Mouse (Mus musculus) midbrain, embryonic 13.5 days (tissue): Measurements from ENCODE around the gene Gm21976. TPM values are rescaled to one million over a fixed set of nuclear protein-coding genes. Genes with fewer than 3 reads are reported as not detected.

Experiments used
- ATAC-seq: fragments of 200-750 bp; cut with Nextera tagmentation; 2 replicates; pipeline ENCODE4 v1.8.0; 2017; ENCODE audit warnings: mild to moderate bottlenecking, moderate TSS enrichment, moderate library complexity
- H3K27ac ChIP-seq: fragments of 300-500 bp; sonication (generic); 2 replicates; pipeline ENCODE4 v1.5.1; 2015; ENCODE audit warnings: inconsistent platforms, mild to moderate bottlenecking, moderate library complexity
- H3K27me3 ChIP-seq: fragments of 300-500 bp; sonication (generic); 2 replicates; pipeline ENCODE4 v1.6.1; 2015; ENCODE audit warnings: mild to moderate bottlenecking, inconsistent platforms
- H3K36me3 ChIP-seq: fragments of 300-500 bp; sonication (generic); 2 replicates; pipeline ENCODE4 v1.6.1; 2015; ENCODE audit warnings: mild to moderate bottlenecking, inconsistent platforms
- H3K4me1 ChIP-seq: fragments of 300-500 bp; sonication (generic); replicated peaks from 2 replicates; pipeline ENCODE4 v1.6.1; 2015; ENCODE audit warnings: inconsistent platforms
- H3K4me2 ChIP-seq: fragments of 300-500 bp; sonication (generic); replicated peaks from 2 replicates; pipeline ENCODE4 v1.6.1; 2015; ENCODE audit warnings: moderate library complexity, mild to moderate bottlenecking, inconsistent platforms
- H3K4me3 ChIP-seq: fragments of 300-500 bp; sonication (generic); replicated peaks from 2 replicates; pipeline ENCODE4 v1.5.1; 2015; ENCODE audit warnings: mild to moderate bottlenecking, inconsistent platforms
- H3K9ac ChIP-seq: fragments of 300-500 bp; sonication (generic); replicated peaks from 2 replicates; pipeline ENCODE4 v1.6.1; 2015; ENCODE audit warnings: mild to moderate bottlenecking, inconsistent platforms
- H3K9me3 ChIP-seq: fragments of 300-500 bp; sonication (generic); 2 replicates; pipeline ENCODE4 v1.6.1; 2016; ENCODE audit warnings: mild to moderate bottlenecking, inconsistent platforms
- WGBS: fragments of 180-500 bp; shearing (Covaris S2); methylation state at CpG from one replicate; pipeline ENCODE4 v1.1.7; 2015; 5-methylcytosine and 5-hydroxymethylcytosine counted together
- polyA plus RNA-seq: library from polyadenylated mRNA; unstranded; fragments of >200 nt; fragmentation: Nextera tagmentation; extraction: Ambion mirVana; gene quantifications from 2 replicates; pipeline ENCODE4 v1.2.1, GENCODE M21; 2015

Gene Gm21976
- polyA plus RNA-seq, 1 experiment from 2014 or later = not detected

- Histone ChIP-seq H3K9me3 (no peaks in the 10 kb centered on the region), H3K9ac (peak overlapping the region; percentile 88), H3K4me2 (peak overlapping the region; percentile 77), H3K27me3 (no peaks in the 10 kb centered on the region), H3K36me3 (peaks cover 25% of the 10 kb centered on the region), H3K4me3 (peak overlapping the region; percentile 78), H3K4me1 (peaks cover 22% of the 10 kb centered on the region), H3K27ac (no peak overlapping the region)
- ATAC-seq = no peak
- WGBS = 27% methylated on average over 5 of the region's 5 CpGs
Measured at GRCm38 (mm10) chr13:98264111-98264510, 15.6 kb upstream of the Gm21976 start.

GRCm38 (mm10) chr13:98274023-98274422 is 5.7 kb upstream of the Gm21976 start:
- Histone ChIP-seq H3K4me2 (no peak overlapping the region), H3K9me3 (no peaks in the 10 kb centered on the region), H3K4me3 (no peak overlapping the region), H3K27me3 (no peaks in the 10 kb centered on the region), H3K9ac (no peak overlapping the region), H3K36me3 (peaks cover 68% of the 10 kb centered on the region), H3K27ac (no peak overlapping the region), H3K4me1 (no peaks in the 10 kb centered on the region)
- WGBS = 92% methylated on average over 9 of the region's 9 CpGs
- ATAC-seq = no peak

GRCm38 (mm10) chr13:98275646-98276045 is 4.0 kb upstream of the Gm21976 start:
- peaks cover 55% of the 10 kb centered on the region for H3K36me3 ChIP-seq
- no peak overlapping the region for H3K4me3 ChIP-seq
- WGBS = 87% methylated on average over 4 of the region's 4 CpGs
- no peak overlapping the region for H3K27ac ChIP-seq
- no peak overlapping the region for H3K9ac ChIP-seq
- no peaks in the 10 kb centered on the region for H3K4me1 ChIP-seq
- no peaks in the 10 kb centered on the region for H3K9me3 ChIP-seq
- H3K27me3 ChIP-seq = no peaks in the 10 kb centered on the region
- ATAC-seq = no peak
- H3K4me2 ChIP-seq = no peak overlapping the region

GRCm38 (mm10) chr13:98276253-98276652 is 3.4 kb upstream of the Gm21976 start:
- no peaks in the 10 kb centered on the region for H3K27me3 ChIP-seq
- H3K4me3 ChIP-seq = no peak overlapping the region
- no peak for ATAC-seq
- no peak overlapping the region for H3K27ac ChIP-seq
- H3K4me2 ChIP-seq = no peak overlapping the region
- WGBS = 93% methylated on average over 7 of the region's 7 CpGs
- H3K9me3 ChIP-seq = no peaks in the 10 kb centered on the region
- H3K36me3 ChIP-seq = peaks cover 49% of the 10 kb centered on the region
- H3K9ac ChIP-seq = no peak overlapping the region
- no peaks in the 10 kb centered on the region for H3K4me1 ChIP-seq

GRCm38 (mm10) chr13:98277501-98277900 is 2.2 kb upstream of the Gm21976 start:
- H3K4me1 ChIP-seq = no peaks in the 10 kb centered on the region
- H3K4me3 ChIP-seq = no peak overlapping the region
- H3K9me3 ChIP-seq = no peaks in the 10 kb centered on the region
- WGBS = 92% methylated on average over 2 of the region's 2 CpGs
- H3K27me3 ChIP-seq = no peaks in the 10 kb centered on the region
- H3K27ac ChIP-seq = no peak overlapping the region
- H3K4me2 ChIP-seq = no peak overlapping the region
- peaks cover 36% of the 10 kb centered on the region for H3K36me3 ChIP-seq
- no peak for ATAC-seq
- no peak overlapping the region for H3K9ac ChIP-seq

GRCm38 (mm10) chr13:98280990-98281650 is 1.4 kb downstream of the Gm21976 start:
- no peaks in the 10 kb centered on the region for H3K9me3 ChIP-seq
- H3K9ac ChIP-seq = no peak overlapping the region
- H3K36me3 ChIP-seq = peaks cover 2% of the 10 kb centered on the region; the same call in 1 of the 2 replicates
- H3K4me3 ChIP-seq = no peak overlapping the region
- H3K27me3 ChIP-seq = no peaks in the 10 kb centered on the region
- H3K4me1 ChIP-seq = no peaks in the 10 kb centered on the region
- ATAC-seq = no peak
- WGBS = 85% methylated on average over 12 of the region's 12 CpGs
- no peak overlapping the region for H3K4me2 ChIP-seq
- no peak overlapping the region for H3K27ac ChIP-seq

- H3K9me3 ChIP-seq = no peaks in the 10 kb centered on the region
- H3K4me3 ChIP-seq = no peak overlapping the region
- 45% methylated on average over 2 of the region's 2 CpGs for WGBS
- H3K36me3 ChIP-seq = no peaks in the 10 kb centered on the region
- no peak overlapping the region for H3K4me2 ChIP-seq
- no peaks in the 10 kb centered on the region for H3K4me1 ChIP-seq
- H3K27me3 ChIP-seq = 0 out of 2 replicates have a peak, but pooled peaks cover 3% of the 10 kb centered on the region
- no peak overlapping the region for H3K9ac ChIP-seq
- H3K27ac ChIP-seq = no peak overlapping the region
- ATAC-seq = no peak
Measured at GRCm38 (mm10) chr13:98290719-98291118, 11.0 kb downstream of the Gm21976 start.

- H3K27ac ChIP-seq = no peak overlapping the region
- 85% methylated on average over 8 of the region's 8 CpGs for WGBS
- H3K9ac ChIP-seq = no peak overlapping the region
- 0 out of 2 replicates have a peak, but pooled peaks cover 3% of the 10 kb centered on the region for H3K27me3 ChIP-seq
- ATAC-seq = no peak
- H3K4me1 ChIP-seq = no peaks in the 10 kb centered on the region
- no peak overlapping the region for H3K4me2 ChIP-seq
- H3K9me3 ChIP-seq = no peaks in the 10 kb centered on the region
- H3K4me3 ChIP-seq = no peak overlapping the region
- no peaks in the 10 kb centered on the region for H3K36me3 ChIP-seq
Measured at GRCm38 (mm10) chr13:98291712-98292111, 12.0 kb downstream of the Gm21976 start.

GRCm38 (mm10) chr13:98296072-98296471 is 16.4 kb downstream of the Gm21976 start:
- Histone ChIP-seq H3K9ac (no peak overlapping the region), H3K9me3 (no peaks in the 10 kb centered on the region), H3K4me3 (no peak overlapping the region), H3K4me1 (no peaks in the 10 kb centered on the region), H3K4me2 (no peak overlapping the region), H3K36me3 (no peaks in the 10 kb centered on the region), H3K27ac (no peak overlapping the region), H3K27me3 (no peaks in the 10 kb centered on the region)
- 51% methylated on average over 5 of the region's 5 CpGs for WGBS
- no peak for ATAC-seq

- Histone ChIP-seq H3K9ac (no peak overlapping the region), H3K27me3 (no peaks in the 10 kb centered on the region), H3K4me2 (no peak overlapping the region), H3K36me3 (no peaks in the 10 kb centered on the region), H3K9me3 (no peaks in the 10 kb centered on the region), H3K4me3 (no peak overlapping the region), H3K27ac (no peak overlapping the region), H3K4me1 (no peaks in the 10 kb centered on the region)
- no peak for ATAC-seq
- 93% methylated on average over 6 of the region's 6 CpGs for WGBS
Measured at GRCm38 (mm10) chr13:98297883-98298482, 18.3 kb downstream of the Gm21976 start.

- peak; percentile 84 for ATAC-seq
- Histone ChIP-seq H3K36me3 (no peaks in the 10 kb centered on the region), H3K27me3 (no peaks in the 10 kb centered on the region), H3K27ac (peak overlapping the region; percentile 51; the same call in 1 of the 2 replicates), H3K4me3 (peak overlapping the region; percentile 9; the same call in 1 of the 2 replicates), H3K4me2 (peak overlapping the region; percentile 36), H3K9ac (no peak overlapping the region), H3K9me3 (no peaks in the 10 kb centered on the region), H3K4me1 (no peaks in the 10 kb centered on the region)
- WGBS = 50% methylated on average over 21 of the region's 21 CpGs
Measured at GRCm38 (mm10) chr13:98298833-98299758, 19.4 kb downstream of the Gm21976 start.

GRCm38 (mm10) chr13:98305257-98305656 is 25.6 kb downstream of the Gm21976 start:
- ATAC-seq = no peak
- Histone ChIP-seq H3K36me3 (peaks cover 26% of the 10 kb centered on the region), H3K4me1 (peaks cover 8% of the 10 kb centered on the region), H3K4me2 (no peak overlapping the region), H3K9ac (no peak overlapping the region), H3K9me3 (no peaks in the 10 kb centered on the region), H3K27me3 (no peaks in the 10 kb centered on the region), H3K4me3 (no peak overlapping the region), H3K27ac (no peak overlapping the region)
- 88% methylated on average over 9 of the region's 9 CpGs for WGBS
